Mouse (Mus musculus): ENCODE data around the gene Gm17324.

The Gm17324 gene

GRCm38 (mm10) chr9:78463337-78463736 lies 14.8 kb upstream of the Gm17324 start:
- no peak for DNase-seq

GRCm38 (mm10) chr9:78457026-78457425 lies 8.4 kb upstream of the Gm17324 start:
- no peak for DNase-seq

DNA sequence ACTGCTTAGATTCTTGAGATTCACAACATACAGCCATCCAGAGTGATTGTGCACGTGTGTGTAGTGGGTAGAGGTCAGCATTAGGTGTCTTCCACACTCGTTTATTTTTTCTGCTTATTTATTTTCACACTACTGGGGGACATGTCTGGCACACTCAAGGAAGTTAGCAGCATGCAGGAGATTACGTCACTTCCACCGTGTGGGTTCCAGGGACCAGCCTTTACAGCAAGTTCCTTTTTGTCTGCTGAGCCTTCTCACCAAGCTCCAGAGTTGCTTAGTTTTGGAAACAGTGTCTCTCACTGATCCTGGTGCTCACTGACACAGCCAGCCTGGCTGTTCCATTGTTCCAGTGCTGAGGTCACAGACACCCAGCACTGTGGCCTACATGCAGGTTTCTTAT lies 2.8 kb upstream of the Gm17324 start:
- no peak for DNase-seq

- no peak for DNase-seq
Measured at GRCm38 (mm10) chr9:78450404-78450803, 1.8 kb upstream of the Gm17324 start.

DNA sequence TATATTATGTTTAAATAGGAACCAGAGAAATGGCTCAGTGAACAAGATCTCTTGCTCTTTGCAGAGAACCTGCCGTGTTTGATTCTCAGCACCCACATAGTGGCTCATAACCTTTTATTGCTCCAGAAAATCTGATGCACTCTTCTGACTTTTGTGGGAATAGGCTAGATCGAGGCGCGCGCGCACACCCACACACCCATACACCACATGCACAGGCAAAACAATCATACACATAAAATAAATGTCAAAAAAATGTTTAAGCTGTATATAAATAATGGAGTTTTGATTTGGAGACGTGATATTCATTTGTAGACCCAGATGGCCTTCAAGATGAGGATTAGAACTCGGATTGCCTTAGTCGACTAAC lies 997 bp downstream of the Gm17324 start:
- DNase-seq, result no peak

- DNase-seq, result no peak
Measured at GRCm38 (mm10) chr9:78442579-78443392, 5.8 kb downstream of the Gm17324 start, which contains the start of gene Cgas. Cgas (minus strand) TSS chr9:78443237.

- no peak for DNase-seq
Measured at GRCm38 (mm10) chr9:78442237-78442578, 6.4 kb downstream of the Gm17324 start.

- DNase-seq, result no peak
Measured at GRCm38 (mm10) chr9:78439426-78439825, 9.2 kb downstream of the Gm17324 start.

GRCm38 (mm10) chr9:78432471-78432870 lies 16.1 kb downstream of the Gm17324 start:
- no peak for DNase-seq

DNA sequence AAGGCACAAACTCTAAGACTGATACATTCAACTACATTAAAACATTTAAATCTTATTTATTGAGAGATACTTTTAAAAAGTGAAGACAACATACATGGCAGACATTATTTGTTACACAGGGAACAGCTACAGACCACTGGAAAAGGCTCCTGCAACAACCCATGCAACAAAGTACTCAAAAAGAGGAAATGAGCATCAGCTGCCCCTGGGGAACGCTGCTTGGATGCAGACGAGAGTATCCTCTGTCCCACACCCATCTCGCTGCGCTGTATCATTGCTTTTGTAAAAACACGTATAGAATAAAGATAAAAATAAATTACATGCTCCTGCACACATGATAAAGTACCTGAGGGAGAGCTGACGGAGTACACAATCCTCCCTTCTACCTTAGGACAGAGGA lies 18.1 kb downstream of the Gm17324 start:
- no peak for DNase-seq

DNA sequence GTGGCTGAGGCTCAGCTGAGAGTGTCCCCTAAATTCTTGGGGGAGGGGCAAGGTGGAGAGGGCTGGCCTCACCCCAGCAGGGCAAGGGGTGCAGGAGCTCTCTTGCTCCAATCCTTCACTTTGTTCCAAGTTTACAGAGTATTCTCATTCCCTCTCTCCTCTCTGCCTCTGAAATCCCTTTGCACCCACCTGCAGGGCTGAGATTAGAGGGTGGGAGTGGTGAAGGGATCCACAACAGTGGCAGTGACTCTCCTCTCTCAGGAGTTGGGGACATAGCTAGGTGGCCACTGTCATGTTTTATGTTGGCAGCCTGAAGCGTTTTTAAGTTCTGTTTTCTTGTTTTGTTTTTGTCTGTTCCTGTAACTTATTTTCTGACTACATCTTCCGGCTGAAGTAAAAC lies 19.0 kb downstream of the Gm17324 start:
- DNase-seq, result no peak

DNA sequence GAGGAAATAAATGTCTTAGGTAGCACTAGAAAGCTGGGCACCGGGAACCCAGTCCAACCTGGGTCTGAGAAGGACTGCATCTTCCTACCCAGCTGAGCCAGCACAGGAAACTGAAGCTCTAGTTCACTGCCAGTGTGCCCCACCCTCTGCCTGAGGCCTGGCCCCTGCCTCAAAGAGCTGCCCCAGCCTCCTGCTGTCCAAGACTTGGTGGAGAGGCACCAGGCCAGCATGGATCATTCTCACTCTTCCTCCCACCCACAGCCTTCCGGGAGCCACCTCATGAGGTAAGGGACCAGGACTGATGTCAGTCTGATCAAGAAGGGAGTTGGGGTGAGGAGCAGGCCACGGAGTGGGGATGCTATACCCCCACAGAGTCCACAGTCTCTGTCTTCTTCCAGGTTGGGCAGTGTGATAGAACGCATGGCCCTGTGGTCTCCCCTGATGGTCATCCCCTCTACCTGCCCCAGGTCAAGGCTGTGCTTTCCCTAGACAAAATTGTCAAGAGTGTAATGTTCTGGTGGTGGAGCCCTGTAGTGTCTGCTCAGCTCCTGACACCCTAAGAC lies 19.6 kb downstream of the Gm17324 start:
- no peak for DNase-seq

GRCm38 (mm10) chr9:78428185-78428584 lies 20.4 kb downstream of the Gm17324 start:
- DNase-seq, result no peak

DNA sequence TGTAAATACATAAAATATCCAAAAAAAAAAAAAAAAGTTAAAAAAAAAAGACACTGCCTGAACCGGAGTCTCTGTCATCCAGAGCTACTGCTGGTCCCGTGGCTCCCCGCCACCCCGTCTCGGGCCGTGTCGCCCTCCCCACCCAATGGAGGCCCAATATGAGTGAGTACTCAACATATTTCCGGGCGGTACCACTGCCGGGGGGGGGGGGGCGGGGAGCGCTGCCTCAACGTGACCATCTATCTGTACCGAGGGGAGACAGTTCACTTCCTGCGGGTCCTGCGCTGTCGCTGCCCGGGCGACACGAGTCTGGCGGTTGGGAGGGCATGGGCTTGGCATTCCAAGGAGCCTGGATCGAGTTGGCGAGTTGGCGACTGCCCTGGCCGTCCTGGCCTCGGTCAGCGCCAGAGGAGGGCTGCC lies 21.2 kb downstream of the Gm17324 start:
- no peak for DNase-seq

DNA sequence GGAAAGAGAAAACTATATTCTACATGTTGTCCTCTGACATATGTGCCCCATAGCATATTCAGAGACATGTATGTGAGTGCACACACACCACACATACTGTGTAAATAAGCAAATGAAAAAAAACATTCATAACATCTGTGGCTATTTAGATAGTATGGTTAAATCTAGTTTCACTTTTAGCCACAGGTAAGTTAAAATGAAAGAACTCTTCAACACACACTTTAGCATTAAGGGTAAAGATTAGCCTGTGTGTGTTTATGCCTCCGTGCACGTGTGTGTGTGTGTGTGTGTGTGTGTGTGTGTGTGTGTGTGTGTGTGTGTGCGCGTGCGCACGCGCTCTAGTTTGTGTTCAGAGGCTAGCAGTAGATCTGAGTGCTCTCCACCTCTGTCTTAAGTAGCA lies 47.0 kb downstream of the Gm17324 start:
- no peak for DNase-seq

DNA sequence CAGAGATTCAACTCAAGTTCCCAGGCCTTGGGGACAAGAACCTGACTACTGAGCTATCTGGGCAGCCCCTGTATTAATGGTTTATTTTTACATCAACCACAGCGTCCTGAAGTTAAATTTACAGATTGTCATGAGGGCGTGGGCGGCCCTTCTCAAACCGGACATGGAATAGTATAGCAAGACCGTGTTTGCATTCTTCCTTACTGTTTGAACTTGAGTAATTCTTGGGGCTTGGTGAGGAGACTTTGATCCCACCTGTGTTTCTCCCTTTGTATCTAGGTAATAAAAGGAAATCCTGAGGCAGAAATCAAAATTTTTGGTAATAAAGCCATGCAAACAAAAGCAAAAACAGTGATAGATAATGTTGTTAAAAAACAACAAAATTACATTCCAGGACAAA lies 48.0 kb downstream of the Gm17324 start:
- DNase-seq, result no peak
